Mouse (Mus musculus) lung, adult 2 months (tissue): ENCODE data around the gene Krt39.

Source experiments
- CTCF ChIP-seq: fragments of 200-500 bp; IDR thresholded peaks from 2 replicates; pipeline ENCODE4 v1.5.1; 2011; ENCODE audit warnings: mild to moderate bottlenecking, low read length, control low read depth; ENCODE audit not compliant: insufficient read depth
- POLR2A ChIP-seq: fragments of 200-500 bp; IDR thresholded peaks from 2 replicates; pipeline ENCODE4 v1.6.1; 2011; ENCODE audit warnings: low read depth, mild to moderate bottlenecking, control low read depth, low read length, borderline replicate concordance; ENCODE audit errors: extremely low read depth

- TF ChIP-seq CTCF: no peak
- no peak for TF ChIP-seq POLR2A
These were observed 38.2 kb upstream of the Krt39 start, which contains the start of gene Gm11939 for GRCm38 (mm10) chr11:99559366-99559765.
